Mouse (Mus musculus) G1E (cell line): ENCODE results near the gene Dido1. TPM values are rescaled to one million over a fixed set of nuclear protein-coding genes. Genes with fewer than 3 reads are reported as not detected.

ENCODE experiments used
- ATAC-seq: 2 replicates; pipeline ENCODE4 v1.8.0; 2016; ENCODE audit warnings: mild to moderate bottlenecking; ENCODE audit not compliant: insufficient number of reproducible peaks, poor library complexity, low FRiP score, severe bottlenecking; ENCODE audit errors: extremely low read depth
- DNase-seq: peaks from one replicate; pipeline ENCODE4 v3.0.0; 2012; ENCODE audit warnings: low spot score
- H3K27me3 ChIP-seq: 2 replicates; pipeline ENCODE4 v1.6.1; 2012; ENCODE audit warnings: mild to moderate bottlenecking, low read length, inconsistent platforms; ENCODE audit not compliant: insufficient read depth
- H3K36me3 ChIP-seq: replicated peaks from 2 replicates; pipeline ENCODE3; 2012; ENCODE audit warnings: mild to moderate bottlenecking, inconsistent platforms
- H3K4me1 ChIP-seq: 2 replicates; pipeline ENCODE4 v1.6.1; 2012; ENCODE audit warnings: low read depth, low read length, inconsistent platforms, mixed read lengths; ENCODE audit not compliant: insufficient read depth
- H3K4me3 ChIP-seq: 2 replicates; pipeline ENCODE4 v1.5.1; 2012; ENCODE audit warnings: low read depth, mild to moderate bottlenecking, inconsistent platforms, low read length, moderate library complexity, mixed read lengths
- H3K9me3 ChIP-seq: replicated peaks from 2 replicates; pipeline ENCODE4 v1.6.1; 2012; ENCODE audit warnings: inconsistent platforms
- CTCF ChIP-seq: IDR thresholded peaks from 2 replicates; pipeline ENCODE4 v1.5.1; 2012; ENCODE audit warnings: low read depth, low read length, inconsistent platforms, mixed read lengths
- GATA1 ChIP-seq: IDR thresholded peaks from 2 replicates; pipeline ENCODE4 v1.6.1; 2012; ENCODE audit warnings: borderline replicate concordance, low read length, inconsistent platforms, mixed read lengths
- GATA2 ChIP-seq: IDR thresholded peaks from 2 replicates; pipeline ENCODE4 v1.6.1; 2012; ENCODE audit warnings: low read depth, low read length, inconsistent platforms, borderline replicate concordance
- POLR2AphosphoS5 ChIP-seq: IDR thresholded peaks from 2 replicates; pipeline ENCODE4 v1.6.1; 2012; ENCODE audit warnings: low read depth, low read length, inconsistent platforms; ENCODE audit not compliant: insufficient replicate concordance
- TAL1 ChIP-seq: conservative IDR thresholded peaks from 2 replicates; pipeline ENCODE4 v1.6.1; 2012; ENCODE audit warnings: low read depth, low read length, inconsistent platforms, mixed read lengths
- polyA plus RNA-seq: library from polyadenylated mRNA; stranded (reverse); fragments of >175 nt; gene quantifications from 2 replicates; pipeline ENCODE4 v1.2.3, GENCODE M21; 2012
- total RNA-seq, 2 experiments: library from RNA; stranded (forward) in 1 of 2; stranded (reverse) in 1 of 2; fragments of 200-1000 nt in 1 of 2; fragments of >200 nt in 1 of 2; fragmentation: Nextera tagmentation in 1 of 2; gene quantifications; 2 replicates each; pipeline ENCODE4 v1.2.3; 2014 to 2017

Gene Dido1
- total and polyA plus RNA-seq, 3 experiments: 21.4 to 62.3 (median 57.3) TPM

- ATAC-seq (no peak), DNase-seq (no peak)
- no peak overlapping the region for H3K4me3 ChIP-seq
- H3K27me3 ChIP-seq: peaks cover 24% of the 10 kb centered on the region
- H3K36me3 ChIP-seq: peaks cover 18% of the 10 kb centered on the region
- H3K9me3 ChIP-seq: no peaks in the 10 kb centered on the region
- peaks cover 5% of the 10 kb centered on the region; the same call in 1 of the 2 replicates for H3K4me1 ChIP-seq
- TF ChIP-seq GATA2 (no peak), POLR2AphosphoS5 (0 out of 2 replicates have a peak, but pooled peaks have one; percentile 40)
Observed at GRCm38 (mm10) chr2:180655150-180655549, 54.6 kb downstream of the Dido1 start.

GRCm38 (mm10) chr2:180654666-180655065 is 55.1 kb downstream of the Dido1 start:
- H3K4me1 ChIP-seq: peaks cover 5% of the 10 kb centered on the region; the same call in 1 of the 2 replicates
- DNase-seq: no peak
- H3K27me3 ChIP-seq: peaks cover 24% of the 10 kb centered on the region
- H3K4me3 ChIP-seq: no peak overlapping the region
- no peak for ATAC-seq
- H3K36me3 ChIP-seq: peaks cover 13% of the 10 kb centered on the region
- TF ChIP-seq GATA1 (no peak), POLR2AphosphoS5 (no peak)
- no peaks in the 10 kb centered on the region for H3K9me3 ChIP-seq

- TF ChIP-seq POLR2AphosphoS5 (no peak), TAL1 (no peak), GATA1 (no peak), CTCF (no peak), GATA2 (no peak)
- H3K36me3 ChIP-seq: no peaks in the 10 kb centered on the region
- H3K4me3 ChIP-seq: no peak overlapping the region
- DNase-seq: no peak
- ATAC-seq: no peak
- H3K4me1 ChIP-seq: no peaks in the 10 kb centered on the region
- peaks cover 18% of the 10 kb centered on the region for H3K9me3 ChIP-seq
- peaks cover 14% of the 10 kb centered on the region for H3K27me3 ChIP-seq
Observed at GRCm38 (mm10) chr2:180646841-180647240, 63.0 kb downstream of the Dido1 start.

GRCm38 (mm10) chr2:180643626-180644025 is 66.2 kb downstream of the Dido1 start:
- H3K4me3 ChIP-seq: no peak overlapping the region
- peaks cover 22% of the 10 kb centered on the region for H3K9me3 ChIP-seq
- TF ChIP-seq POLR2AphosphoS5 (no peak), CTCF (no peak), GATA1 (no peak), GATA2 (no peak), TAL1 (no peak)
- no peaks in the 10 kb centered on the region for H3K4me1 ChIP-seq
- ATAC-seq (no peak), DNase-seq (no peak)
- peaks cover 9% of the 10 kb centered on the region for H3K27me3 ChIP-seq
- no peaks in the 10 kb centered on the region for H3K36me3 ChIP-seq

- no peak for TF ChIP-seq TAL1
- no peak for TF ChIP-seq GATA2
- TF ChIP-seq POLR2AphosphoS5: no peak
- no peak for TF ChIP-seq GATA1
- TF ChIP-seq CTCF: no peak
- peaks cover 8% of the 10 kb centered on the region for H3K27me3 ChIP-seq
- DNase-seq: no peak
- no peak within 1 kb of the TSS; the same call in 1 of the 2 replicates for H3K4me3 ChIP-seq
- H3K36me3 ChIP-seq: no peaks in the 10 kb centered on the region
- no peaks in the 10 kb centered on the region for H3K4me1 ChIP-seq
- H3K9me3 ChIP-seq: peaks cover 22% of the 10 kb centered on the region
- ATAC-seq: no peak
Observed at GRCm38 (mm10) chr2:180642555-180643260, 67.1 kb downstream of the Dido1 start, which contains the start of gene Tcfl5. Gene Tcfl5 (minus strand): TSS chr2:180642708.

GRCm38 (mm10) chr2:180641576-180642554 is 67.9 kb downstream of the Dido1 start:
- Histone ChIP-seq H3K27me3 (peaks cover 7% of the 10 kb centered on the region; the same call in 1 of the 2 replicates), H3K36me3 (no peaks in the 10 kb centered on the region), H3K4me1 (no peaks in the 10 kb centered on the region), H3K9me3 (peaks cover 22% of the 10 kb centered on the region), H3K4me3 (no peak overlapping the region)
- no peak for DNase-seq
- TF ChIP-seq GATA1 (no peak), POLR2AphosphoS5 (no peak), TAL1 (no peak), GATA2 (no peak), CTCF (no peak)
- no peak for ATAC-seq
